Mouse (Mus musculus): ENCODE results near the gene Olfr681. TPM values are rescaled to one million over a fixed set of nuclear protein-coding genes. Genes with fewer than 3 reads are reported as not detected.
"Not testable (repeated sequence)": the region's sequence is repeated elsewhere in the genome, so short reads cannot be mapped to it uniquely, and the experiment has no call there.

The Olfr681 gene
- not detected in 2 replicates for polyA plus RNA-seq (2016; fragmentation: Nextera tagmentation; extraction: Ambion mirVana)

DNA sequence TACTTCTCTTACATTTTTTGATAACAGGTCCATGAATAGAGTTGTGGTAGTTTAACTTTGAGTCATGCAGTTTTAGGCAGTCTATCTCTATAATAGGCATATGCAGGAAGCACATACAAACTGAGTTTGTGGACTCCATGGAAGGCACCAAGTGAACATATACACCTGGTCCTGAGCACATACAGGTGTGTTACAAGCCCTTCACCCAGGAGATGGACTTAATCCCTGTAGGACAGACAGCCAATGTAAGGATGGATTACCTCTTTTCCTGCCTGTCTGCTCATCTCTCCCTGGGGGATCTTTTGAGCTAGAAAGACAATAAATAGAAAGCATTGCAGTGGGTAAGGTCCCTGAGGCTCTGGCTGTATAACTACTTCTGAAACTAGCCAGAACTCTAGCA, at the start of gene Olfr681:
Olfr681 (plus strand) TSS at position 301 of the 400 bp plus-strand sequence.
- no peaks in the 10 kb centered on the region for H3K27me3 ChIP-seq (ENCODE audit: insufficient read depth, poor library complexity, severe bottlenecking)
- no peaks in the 10 kb centered on the region for H3K9me3 ChIP-seq
- DNase-seq (ENCODE audit: low spot score) = no peak
- no peaks in the 10 kb centered on the region for H3K4me1 ChIP-seq
- H3K27ac ChIP-seq = no peak within 1 kb of the TSS
- H3K36me3 ChIP-seq = no peaks in the 10 kb centered on the region
- H3K4me3 ChIP-seq = no peak within 1 kb of the TSS

DNA sequence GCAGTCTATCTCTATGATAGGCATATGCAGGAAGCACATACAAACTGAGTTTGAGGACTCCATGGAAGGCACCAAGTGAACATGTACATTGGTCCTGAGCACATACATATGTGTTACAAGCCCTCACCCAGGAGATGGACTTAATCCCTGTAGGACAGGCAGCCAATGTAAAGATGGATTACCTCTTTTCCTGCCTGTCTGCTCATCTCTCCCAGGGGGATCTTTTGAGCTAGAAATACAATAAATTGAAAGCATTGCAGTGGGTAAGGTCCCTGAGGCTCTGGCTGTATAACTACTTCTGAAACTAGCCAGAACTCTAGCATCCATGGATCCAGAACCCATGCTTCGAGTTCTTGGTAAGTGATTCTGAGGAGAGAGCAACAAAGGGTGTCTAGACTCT, 35.7 kb upstream of the Olfr681 start, which contains the start of gene Olfr679:
Olfr679 (plus strand) TSS at position 301 of the 400 bp plus-strand sequence.
- no peaks in the 10 kb centered on the region for H3K27me3 ChIP-seq (ENCODE audit: insufficient read depth, poor library complexity, severe bottlenecking)
- WGBS = 48% methylated on average over 1 of the region's 1 CpGs
- H3K4me1 ChIP-seq = no peaks in the 10 kb centered on the region
- no peaks in the 10 kb centered on the region for H3K9me3 ChIP-seq
- H3K4me3 ChIP-seq = no peak within 1 kb of the TSS
- no peak for DNase-seq (ENCODE audit: low spot score)
- no peak within 1 kb of the TSS for H3K27ac ChIP-seq
- no peaks in the 10 kb centered on the region for H3K36me3 ChIP-seq

DNA sequence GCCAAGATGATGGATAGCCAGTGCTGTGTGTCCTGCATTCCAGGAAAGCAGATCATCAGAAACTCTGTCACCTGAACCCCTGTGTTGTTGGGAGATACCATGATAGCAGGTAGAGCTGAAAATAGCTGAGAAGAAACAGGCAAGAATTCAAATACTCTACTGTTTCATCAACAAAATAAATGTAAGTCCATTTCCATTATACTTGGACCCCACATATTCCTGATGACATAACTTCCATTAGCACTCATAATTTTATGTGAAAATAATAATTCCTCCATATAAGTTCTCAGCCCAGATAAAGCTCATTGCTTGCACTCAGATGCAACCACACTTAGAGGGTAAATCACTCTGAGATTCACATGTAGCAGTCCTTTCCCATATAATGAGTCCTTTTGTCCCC, 23.9 kb upstream of the Olfr681 start, which contains the start of gene Olfr680-ps1:
Olfr680-ps1 (minus strand) TSS at position 101 of the 400 bp plus-strand sequence.
- not testable (repeated sequence) for H3K4me1 ChIP-seq; H3K27me3 ChIP-seq (ENCODE audit: insufficient read depth, poor library complexity, severe bottlenecking); H3K27ac ChIP-seq; H3K4me3 ChIP-seq; DNase-seq (ENCODE audit: low spot score); H3K36me3 ChIP-seq; H3K9me3 ChIP-seq

DNA sequence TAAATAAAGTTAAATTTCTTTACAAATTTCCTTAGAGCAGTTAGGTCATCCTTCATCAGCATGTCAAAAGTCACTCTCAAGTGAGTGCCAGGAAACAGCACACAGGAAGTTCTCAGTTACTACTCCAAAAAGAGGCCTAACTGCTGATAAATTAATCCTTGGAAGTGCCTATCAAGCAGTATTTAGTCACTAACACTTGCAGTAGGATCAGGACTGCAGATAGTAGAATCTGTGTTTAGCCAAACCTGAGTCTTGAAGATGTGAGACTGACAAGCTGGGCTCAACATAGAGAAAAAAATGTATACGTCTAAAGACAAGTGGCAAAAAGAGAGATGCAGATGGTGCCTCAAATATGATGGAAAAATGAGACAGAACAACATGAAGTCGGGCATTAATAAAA, 24.6 kb downstream of the Olfr681 start:
- Histone ChIP-seq H3K4me1 (no peaks in the 10 kb centered on the region), H3K27ac (no peak overlapping the region), H3K9me3 (no peaks in the 10 kb centered on the region), H3K27me3 (ENCODE audit: insufficient read depth, poor library complexity, severe bottlenecking) (no peaks in the 10 kb centered on the region), H3K36me3 (no peaks in the 10 kb centered on the region), H3K4me3 (no peak overlapping the region)
- DNase-seq (ENCODE audit: low spot score) = no peak
- 66% methylated on average over 2 of the region's 2 CpGs for WGBS

DNA sequence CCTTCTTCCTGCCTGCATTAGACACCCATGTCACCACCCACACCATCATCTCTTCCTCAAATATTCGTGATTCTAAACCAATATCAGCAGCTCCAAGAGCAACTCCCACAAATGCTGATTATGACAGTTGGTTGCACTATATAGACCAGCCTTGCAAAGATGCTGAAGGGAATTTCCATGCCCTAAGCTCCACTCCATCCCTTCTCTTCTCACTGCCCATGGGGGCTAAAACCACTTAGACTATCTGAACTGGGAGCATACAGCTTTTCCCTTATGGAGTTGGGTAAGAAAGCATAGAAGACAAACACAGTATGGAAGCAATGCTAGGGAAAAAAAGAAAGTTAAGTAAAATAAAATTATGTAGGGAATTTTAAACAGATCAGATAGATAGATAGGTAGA, 30.3 kb downstream of the Olfr681 start, which contains the start of gene Olfr683:
Olfr683 (minus strand) TSS at position 101 of the 400 bp plus-strand sequence.
- WGBS = 62% methylated on average over 1 of the region's 1 CpGs
- no peak for DNase-seq (ENCODE audit: low spot score)
- Histone ChIP-seq H3K4me1 (peaks cover 4% of the 10 kb centered on the region; the same call in 1 of the 2 replicates), H3K4me3 (no peak within 1 kb of the TSS), H3K36me3 (no peaks in the 10 kb centered on the region), H3K9me3 (no peaks in the 10 kb centered on the region), H3K27ac (no peak within 1 kb of the TSS), H3K27me3 (ENCODE audit: insufficient read depth, poor library complexity, severe bottlenecking) (no peaks in the 10 kb centered on the region)

DNA sequence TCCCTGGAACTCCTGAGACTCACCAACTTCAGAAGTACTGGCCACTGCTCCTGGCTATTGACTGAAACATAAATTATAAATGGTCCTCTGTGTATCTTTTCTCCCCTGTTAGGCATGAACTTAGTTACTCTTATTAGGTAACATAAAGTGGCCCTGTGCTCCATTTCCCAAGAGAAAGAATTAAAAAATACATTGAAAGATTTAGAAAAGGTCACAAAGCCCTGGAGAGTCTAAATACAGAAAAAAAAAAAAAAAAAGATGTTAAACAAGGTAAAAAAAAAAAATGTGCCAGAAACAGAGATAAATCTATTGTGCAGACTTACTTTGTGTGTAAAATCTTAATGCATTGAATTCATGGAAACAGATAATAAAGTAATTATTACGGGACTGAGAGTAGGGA, 46.9 kb downstream of the Olfr681 start, which contains the start of gene Olfr684:
Olfr684 (minus strand) TSS at position 101 of the 400 bp plus-strand sequence.
- 62% methylated on average over 1 of the region's 1 CpGs for WGBS
- no peaks in the 10 kb centered on the region for H3K27me3 ChIP-seq (ENCODE audit: insufficient read depth, poor library complexity, severe bottlenecking)
- H3K36me3 ChIP-seq = no peaks in the 10 kb centered on the region
- DNase-seq (ENCODE audit: low spot score) = no peak
- no peak within 1 kb of the TSS for H3K4me3 ChIP-seq
- H3K9me3 ChIP-seq = no peaks in the 10 kb centered on the region
- H3K4me1 ChIP-seq = no peaks in the 10 kb centered on the region
- no peak within 1 kb of the TSS for H3K27ac ChIP-seq

DNA sequence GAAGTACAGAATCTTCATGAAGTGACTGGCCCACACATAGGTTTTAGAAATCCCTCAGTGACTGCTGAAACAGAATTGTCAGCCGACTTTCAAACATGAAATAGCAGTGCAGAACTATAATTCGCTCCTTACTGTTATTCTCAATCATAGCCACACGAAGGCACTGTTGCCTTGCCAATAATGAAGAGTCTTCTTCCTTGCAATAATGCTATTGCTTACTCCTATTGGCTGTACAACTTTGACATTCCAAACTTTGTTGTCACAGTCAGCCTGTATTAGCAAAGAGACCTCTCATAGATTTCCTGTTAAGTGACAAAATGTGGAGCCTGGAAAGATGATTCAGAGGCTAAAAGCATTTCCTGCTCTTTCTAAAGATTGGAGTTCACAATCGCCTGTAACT, 54.1 kb downstream of the Olfr681 start:
- no peaks in the 10 kb centered on the region for H3K4me1 ChIP-seq
- no peak for DNase-seq (ENCODE audit: low spot score)
- H3K27me3 ChIP-seq (ENCODE audit: insufficient read depth, poor library complexity, severe bottlenecking) = no peaks in the 10 kb centered on the region
- H3K36me3 ChIP-seq = no peaks in the 10 kb centered on the region
- no peaks in the 10 kb centered on the region for H3K9me3 ChIP-seq
- H3K4me3 ChIP-seq = no peak overlapping the region
- WGBS = 53% methylated on average over 4 of the region's 4 CpGs
- no peak overlapping the region for H3K27ac ChIP-seq

Other genes with a start within 250 kb of the Olfr681 start
- gene Olfr665, start 238.8 kb upstream of the Olfr681 start, polyA plus RNA-seq (2016; fragmentation: Nextera tagmentation; extraction: Ambion mirVana) = not detected in 2 replicates
- not detected in 2 replicates for gene Olfr666, start 220.9 kb upstream of the Olfr681 start, polyA plus RNA-seq (2016; fragmentation: Nextera tagmentation; extraction: Ambion mirVana)
- not detected in 2 replicates for gene Olfr667, start 195.4 kb upstream of the Olfr681 start, polyA plus RNA-seq (2016; fragmentation: Nextera tagmentation; extraction: Ambion mirVana)
- gene Olfr668, start 188.8 kb upstream of the Olfr681 start, polyA plus RNA-seq (2016; fragmentation: Nextera tagmentation; extraction: Ambion mirVana) = not detected in 2 replicates
- gene Olfr669, start 182.6 kb upstream of the Olfr681 start, polyA plus RNA-seq (2016; fragmentation: Nextera tagmentation; extraction: Ambion mirVana) = not detected in 2 replicates
- not detected in 2 replicates for gene Olfr670, start 154.2 kb upstream of the Olfr681 start, polyA plus RNA-seq (2016; fragmentation: Nextera tagmentation; extraction: Ambion mirVana)
- gene Olfr671, start 137.7 kb upstream of the Olfr681 start, polyA plus RNA-seq (2016; fragmentation: Nextera tagmentation; extraction: Ambion mirVana) = not detected in 2 replicates
- gene Olfr672, start 114.8 kb upstream of the Olfr681 start, polyA plus RNA-seq (2016; fragmentation: Nextera tagmentation; extraction: Ambion mirVana) = not detected in 2 replicates
- gene Olfr675, start 88.4 kb upstream of the Olfr681 start, polyA plus RNA-seq (2016; fragmentation: Nextera tagmentation; extraction: Ambion mirVana) = not detected in 2 replicates
- gene Olfr676, start 84.1 kb upstream of the Olfr681 start, polyA plus RNA-seq (2016; fragmentation: Nextera tagmentation; extraction: Ambion mirVana) = not detected in 2 replicates
- not detected in 2 replicates for gene Olfr677, start 65.5 kb upstream of the Olfr681 start, polyA plus RNA-seq (2016; fragmentation: Nextera tagmentation; extraction: Ambion mirVana)
- gene Olfr678, start 52.4 kb upstream of the Olfr681 start, polyA plus RNA-seq (2016; fragmentation: Nextera tagmentation; extraction: Ambion mirVana) = not detected in 2 replicates
- not detected in 2 replicates for gene Olfr679, start 35.6 kb upstream of the Olfr681 start, polyA plus RNA-seq (2016; fragmentation: Nextera tagmentation; extraction: Ambion mirVana)
- gene Olfr680-ps1, start 24.0 kb upstream of the Olfr681 start, polyA plus RNA-seq (2016; fragmentation: Nextera tagmentation; extraction: Ambion mirVana) = not detected in 2 replicates
- not detected in 2 replicates for gene Olfr683, start 30.2 kb downstream of the Olfr681 start, polyA plus RNA-seq (2016; fragmentation: Nextera tagmentation; extraction: Ambion mirVana)
- gene Olfr684, start 46.8 kb downstream of the Olfr681 start, polyA plus RNA-seq (2016; fragmentation: Nextera tagmentation; extraction: Ambion mirVana) = not detected in 2 replicates
- not detected in 2 replicates for gene Olfr685, start 69.2 kb downstream of the Olfr681 start, polyA plus RNA-seq (2016; fragmentation: Nextera tagmentation; extraction: Ambion mirVana)
- gene Olfr686, start 90.6 kb downstream of the Olfr681 start, polyA plus RNA-seq (2016; fragmentation: Nextera tagmentation; extraction: Ambion mirVana) = not detected in 2 replicates
- not detected in 2 replicates for gene Olfr688, start 171.3 kb downstream of the Olfr681 start, polyA plus RNA-seq (2016; fragmentation: Nextera tagmentation; extraction: Ambion mirVana)
- not detected in 2 replicates for gene Olfr689, start 194.3 kb downstream of the Olfr681 start, polyA plus RNA-seq (2016; fragmentation: Nextera tagmentation; extraction: Ambion mirVana)
- gene Olfr690, start 217.3 kb downstream of the Olfr681 start, polyA plus RNA-seq (2016; fragmentation: Nextera tagmentation; extraction: Ambion mirVana) = not detected in 2 replicates
- gene Olfr691, start 225.4 kb downstream of the Olfr681 start, polyA plus RNA-seq (2016; fragmentation: Nextera tagmentation; extraction: Ambion mirVana) = 0.14 TPM in 1 of 2 replicates, not detected in the other

Data from heart, embryonic 10.5 days (tissue).